Mouse (Mus musculus): ENCODE results near the gene Dcaf10. TPM values are rescaled to one million over a fixed set of nuclear protein-coding genes. Genes with fewer than 3 reads are reported as not detected.
"Not testable (repeated sequence)": the region's sequence is repeated elsewhere in the genome, so short reads cannot be mapped to it uniquely, and the experiment has no call there.

Gene Dcaf10
- polyA plus RNA-seq, 1 experiment from 2014 or later, result 15.6 TPM

DNA sequence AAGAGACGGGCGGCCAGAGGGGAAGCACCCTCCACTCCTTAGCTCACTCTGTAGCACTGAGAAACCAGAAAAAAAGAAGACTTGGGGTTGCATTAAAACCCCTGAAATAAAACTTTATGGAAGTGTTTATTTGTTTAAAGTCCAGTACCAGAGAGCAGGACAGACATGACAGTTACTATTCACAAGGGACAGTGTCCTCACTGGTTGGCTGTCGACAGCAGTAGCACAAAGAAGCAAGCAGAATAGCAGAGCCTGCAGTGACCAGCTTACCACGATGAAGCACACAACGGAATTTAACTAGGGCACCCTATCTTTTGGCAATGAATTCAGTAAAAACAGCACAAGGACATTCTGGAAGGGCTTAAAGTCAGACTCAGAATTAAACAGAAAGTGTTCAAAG is 56.4 kb downstream of the Dcaf10 start:
- not testable (repeated sequence) for H3K4me1 ChIP-seq (ENCODE audit: control insufficient read depth, insufficient read depth, low read length); H3K4me2 ChIP-seq (ENCODE audit: low read depth, low read length); ATAC-seq (replicated peaks; ENCODE audit: insufficient number of reproducible peaks, low FRiP score, low TSS enrichment, low read depth); H3K9ac ChIP-seq (replicated peaks; ENCODE audit: low read length); H3K27me3 ChIP-seq (ENCODE audit: control insufficient read depth, insufficient read depth, low read length); DNase-seq (ENCODE audit: low spot score); H3K4me3 ChIP-seq (ENCODE audit: low read depth, low read length); H3K36me3 ChIP-seq (replicated peaks; ENCODE audit: control insufficient read depth, insufficient read depth, low read depth, low read length); H3K27ac ChIP-seq (replicated peaks; ENCODE audit: low read depth, low read length); H3K9me3 ChIP-seq (replicated peaks; ENCODE audit: control insufficient read depth, low read length)
- 90% methylated on average over 5 of the region's 5 CpGs for WGBS

- Histone ChIP-seq H3K27ac (replicated peaks; ENCODE audit: low read depth, low read length) (no peak overlapping the region), H3K4me1 (ENCODE audit: control insufficient read depth, insufficient read depth, low read length) (no peaks in the 10 kb centered on the region), H3K9ac (replicated peaks; ENCODE audit: low read length) (no peak overlapping the region), H3K9me3 (replicated peaks; ENCODE audit: control insufficient read depth, low read length) (no peaks in the 10 kb centered on the region), H3K4me2 (ENCODE audit: low read depth, low read length) (no peak overlapping the region), H3K27me3 (ENCODE audit: control insufficient read depth, insufficient read depth, low read length) (no peaks in the 10 kb centered on the region), H3K4me3 (ENCODE audit: low read depth, low read length) (no peak overlapping the region), H3K36me3 (replicated peaks; ENCODE audit: control insufficient read depth, insufficient read depth, low read depth, low read length) (peaks cover 4% of the 10 kb centered on the region; the same call in 1 of the 2 replicates)
- no peak for ATAC-seq (replicated peaks; ENCODE audit: insufficient number of reproducible peaks, low FRiP score, low TSS enrichment, low read depth)
- no peak for DNase-seq (ENCODE audit: low spot score)
- 96% methylated on average over 45 of the region's 45 CpGs for WGBS
Measured at GRCm38 (mm10) chr4:45399421-45400210, 57.7 kb downstream of the Dcaf10 start.

DNA sequence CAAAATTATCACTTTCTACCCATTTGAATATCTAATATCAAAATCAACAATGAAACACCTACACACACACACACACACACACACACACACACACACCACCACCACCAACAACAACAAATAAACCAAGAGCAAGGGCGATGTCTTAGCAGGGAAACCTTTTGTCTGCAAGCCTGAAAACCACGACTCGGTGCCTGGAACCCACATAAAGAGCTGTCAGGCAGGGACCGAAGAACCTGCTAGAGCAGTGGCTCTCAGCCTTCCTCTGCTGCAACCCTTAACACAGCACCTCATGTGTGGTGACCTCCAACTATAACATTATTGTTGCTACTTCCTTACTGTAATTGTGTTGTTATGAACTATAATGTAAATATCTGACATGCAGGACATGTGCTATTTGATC is 60.4 kb downstream of the Dcaf10 start:
- Histone ChIP-seq H3K4me3 (ENCODE audit: low read depth, low read length) (no peak overlapping the region), H3K4me1 (ENCODE audit: control insufficient read depth, insufficient read depth, low read length) (no peaks in the 10 kb centered on the region), H3K4me2 (ENCODE audit: low read depth, low read length) (no peak overlapping the region), H3K27me3 (ENCODE audit: control insufficient read depth, insufficient read depth, low read length) (no peaks in the 10 kb centered on the region), H3K27ac (replicated peaks; ENCODE audit: low read depth, low read length) (no peak overlapping the region), H3K9ac (replicated peaks; ENCODE audit: low read length) (no peak overlapping the region), H3K9me3 (replicated peaks; ENCODE audit: control insufficient read depth, low read length) (no peaks in the 10 kb centered on the region), H3K36me3 (replicated peaks; ENCODE audit: control insufficient read depth, insufficient read depth, low read depth, low read length) (peaks cover 4% of the 10 kb centered on the region; the same call in 1 of the 2 replicates)
- 96% methylated on average over 4 of the region's 4 CpGs for WGBS
- DNase-seq (ENCODE audit: low spot score), result no peak
- no peak for ATAC-seq (replicated peaks; ENCODE audit: insufficient number of reproducible peaks, low FRiP score, low TSS enrichment, low read depth)

DNA sequence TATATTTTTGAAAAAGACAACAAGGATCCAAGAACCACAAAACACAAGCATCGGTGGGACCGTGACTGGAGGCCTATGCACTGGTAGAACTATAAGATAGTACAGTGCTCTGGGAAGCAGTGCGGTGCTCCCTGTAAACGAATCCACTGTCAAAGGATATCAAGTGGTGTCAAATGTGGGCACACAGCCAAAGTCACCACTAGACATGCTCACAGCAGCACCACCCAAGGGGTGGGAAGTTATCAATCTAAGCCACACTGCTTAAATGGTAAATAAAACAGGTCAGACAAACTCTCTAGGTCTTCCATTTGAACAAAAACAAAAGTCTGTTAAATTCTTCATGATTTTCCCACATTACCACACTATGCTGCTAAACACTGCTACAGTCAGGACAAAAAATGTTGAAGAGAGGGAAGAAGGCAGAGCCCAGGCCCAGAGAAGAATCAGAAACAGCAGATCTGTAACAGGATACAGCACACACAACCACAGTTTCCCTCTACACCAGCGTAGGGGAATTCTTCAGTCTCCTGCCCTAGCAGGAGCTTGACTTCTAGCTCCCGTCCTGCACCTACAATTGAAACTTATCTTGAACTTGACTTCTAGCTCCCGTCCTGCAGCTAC is 61.1 kb downstream of the Dcaf10 start:
- 89% methylated on average over 7 of the region's 7 CpGs for WGBS
- Histone ChIP-seq H3K27ac (replicated peaks; ENCODE audit: low read depth, low read length) (no peak overlapping the region), H3K27me3 (ENCODE audit: control insufficient read depth, insufficient read depth, low read length) (no peaks in the 10 kb centered on the region), H3K9ac (replicated peaks; ENCODE audit: low read length) (no peak overlapping the region), H3K9me3 (replicated peaks; ENCODE audit: control insufficient read depth, low read length) (no peaks in the 10 kb centered on the region), H3K4me2 (ENCODE audit: low read depth, low read length) (no peak overlapping the region), H3K4me3 (ENCODE audit: low read depth, low read length) (no peak overlapping the region), H3K36me3 (replicated peaks; ENCODE audit: control insufficient read depth, insufficient read depth, low read depth, low read length) (peaks cover 4% of the 10 kb centered on the region; the same call in 1 of the 2 replicates), H3K4me1 (ENCODE audit: control insufficient read depth, insufficient read depth, low read length) (no peaks in the 10 kb centered on the region)
- DNase-seq (ENCODE audit: low spot score), result no peak
- no peak for ATAC-seq (replicated peaks; ENCODE audit: insufficient number of reproducible peaks, low FRiP score, low TSS enrichment, low read depth)

- no peaks in the 10 kb centered on the region for H3K9me3 ChIP-seq (replicated peaks; ENCODE audit: control insufficient read depth, low read length)
- ATAC-seq (replicated peaks; ENCODE audit: insufficient number of reproducible peaks, low FRiP score, low TSS enrichment, low read depth) (no peak), DNase-seq (ENCODE audit: low spot score) (no peak)
- H3K9ac ChIP-seq (replicated peaks; ENCODE audit: low read length), result no peak overlapping the region
- no peak overlapping the region for H3K4me3 ChIP-seq (ENCODE audit: low read depth, low read length)
- no peaks in the 10 kb centered on the region for H3K27me3 ChIP-seq (ENCODE audit: control insufficient read depth, insufficient read depth, low read length)
- H3K36me3 ChIP-seq (replicated peaks; ENCODE audit: control insufficient read depth, insufficient read depth, low read depth, low read length), result peaks cover 4% of the 10 kb centered on the region; the same call in 1 of the 2 replicates
- no peak overlapping the region for H3K4me2 ChIP-seq (ENCODE audit: low read depth, low read length)
- H3K27ac ChIP-seq (replicated peaks; ENCODE audit: low read depth, low read length), result no peak overlapping the region
- no peaks in the 10 kb centered on the region for H3K4me1 ChIP-seq (ENCODE audit: control insufficient read depth, insufficient read depth, low read length)
- whole genome bisulfite sequencing, result 91% methylated on average over 7 of the region's 7 CpGs
Measured at GRCm38 (mm10) chr4:45403499-45403878, 61.6 kb downstream of the Dcaf10 start.

- no peaks in the 10 kb centered on the region for H3K9me3 ChIP-seq (replicated peaks; ENCODE audit: control insufficient read depth, low read length)
- H3K9ac ChIP-seq (replicated peaks; ENCODE audit: low read length), result no peak overlapping the region
- H3K4me3 ChIP-seq (ENCODE audit: low read depth, low read length), result no peak overlapping the region
- no peak overlapping the region for H3K4me2 ChIP-seq (ENCODE audit: low read depth, low read length)
- no peaks in the 10 kb centered on the region for H3K4me1 ChIP-seq (ENCODE audit: control insufficient read depth, insufficient read depth, low read length)
- peaks cover 4% of the 10 kb centered on the region; the same call in 1 of the 2 replicates for H3K36me3 ChIP-seq (replicated peaks; ENCODE audit: control insufficient read depth, insufficient read depth, low read depth, low read length)
- no peaks in the 10 kb centered on the region for H3K27me3 ChIP-seq (ENCODE audit: control insufficient read depth, insufficient read depth, low read length)
- DNase-seq (ENCODE audit: low spot score), result no peak
- no peak overlapping the region for H3K27ac ChIP-seq (replicated peaks; ENCODE audit: low read depth, low read length)
- ATAC-seq (replicated peaks; ENCODE audit: insufficient number of reproducible peaks, low FRiP score, low TSS enrichment, low read depth), result no peak
- 90% methylated on average over 7 of the region's 7 CpGs for WGBS
Measured at GRCm38 (mm10) chr4:45404086-45404485, 62.2 kb downstream of the Dcaf10 start.

DNA sequence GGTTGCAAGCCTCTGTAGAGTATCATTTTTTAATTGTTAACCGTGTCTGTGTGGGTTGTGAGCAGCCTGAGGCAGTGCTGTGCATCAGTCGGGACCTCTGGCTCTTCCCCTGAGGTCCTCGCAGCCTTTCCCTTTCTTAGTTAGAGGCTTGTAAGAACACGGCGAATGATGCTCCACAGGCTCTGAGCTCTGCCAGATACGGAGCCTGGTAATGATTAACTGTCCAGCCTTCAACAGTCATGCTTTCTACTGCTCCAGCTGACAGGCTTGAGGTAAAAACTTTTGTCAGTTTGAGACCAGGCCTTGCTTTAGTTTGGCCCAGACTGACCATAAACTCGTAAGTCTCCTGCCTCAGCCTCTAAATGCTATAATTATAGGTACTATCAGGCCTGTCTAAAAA is 63.4 kb downstream of the Dcaf10 start:
- no peak overlapping the region for H3K4me2 ChIP-seq (ENCODE audit: low read depth, low read length)
- peaks cover 2% of the 10 kb centered on the region; the same call in 1 of the 2 replicates for H3K36me3 ChIP-seq (replicated peaks; ENCODE audit: control insufficient read depth, insufficient read depth, low read depth, low read length)
- no peak overlapping the region for H3K9ac ChIP-seq (replicated peaks; ENCODE audit: low read length)
- no peaks in the 10 kb centered on the region for H3K9me3 ChIP-seq (replicated peaks; ENCODE audit: control insufficient read depth, low read length)
- 62% methylated on average over 7 of the region's 7 CpGs for WGBS
- no peaks in the 10 kb centered on the region for H3K4me1 ChIP-seq (ENCODE audit: control insufficient read depth, insufficient read depth, low read length)
- H3K27me3 ChIP-seq (ENCODE audit: control insufficient read depth, insufficient read depth, low read length), result no peaks in the 10 kb centered on the region
- no peak overlapping the region for H3K27ac ChIP-seq (replicated peaks; ENCODE audit: low read depth, low read length)
- H3K4me3 ChIP-seq (ENCODE audit: low read depth, low read length), result no peak overlapping the region
- ATAC-seq (replicated peaks; ENCODE audit: insufficient number of reproducible peaks, low FRiP score, low TSS enrichment, low read depth) (no peak), DNase-seq (ENCODE audit: low spot score) (peak; percentile 43)

DNA sequence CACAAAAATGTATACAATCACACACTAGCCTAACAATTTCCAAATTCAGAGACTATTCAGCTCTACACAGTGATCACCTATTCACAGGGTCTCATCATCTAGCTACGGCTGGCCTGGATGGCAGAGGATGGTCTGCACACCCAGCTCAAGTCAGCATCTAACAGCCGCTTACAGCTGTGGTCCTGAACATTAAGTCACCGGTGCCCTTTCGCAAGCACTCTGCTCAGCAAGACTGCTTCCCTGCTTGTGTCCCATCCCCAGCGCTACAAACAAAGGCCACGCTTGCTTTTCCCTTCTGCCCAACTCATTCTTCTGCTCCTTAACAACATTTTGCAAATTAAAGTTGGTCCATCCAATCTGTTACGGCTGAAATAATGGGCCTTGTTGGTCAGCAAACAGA is 64.5 kb downstream of the Dcaf10 start:
- DNase-seq (ENCODE audit: low spot score) (no peak), ATAC-seq (replicated peaks; ENCODE audit: insufficient number of reproducible peaks, low FRiP score, low TSS enrichment, low read depth) (no peak)
- Histone ChIP-seq H3K9ac (replicated peaks; ENCODE audit: low read length) (no peak overlapping the region), H3K36me3 (replicated peaks; ENCODE audit: control insufficient read depth, insufficient read depth, low read depth, low read length) (no peaks in the 10 kb centered on the region; the same call in 1 of the 2 replicates), H3K9me3 (replicated peaks; ENCODE audit: control insufficient read depth, low read length) (no peaks in the 10 kb centered on the region), H3K4me2 (ENCODE audit: low read depth, low read length) (peak overlapping the region; percentile 6; the same call in 1 of the 2 replicates), H3K27me3 (ENCODE audit: control insufficient read depth, insufficient read depth, low read length) (no peaks in the 10 kb centered on the region), H3K4me1 (ENCODE audit: control insufficient read depth, insufficient read depth, low read length) (no peaks in the 10 kb centered on the region), H3K27ac (replicated peaks; ENCODE audit: low read depth, low read length) (no peak overlapping the region), H3K4me3 (ENCODE audit: low read depth, low read length) (no peak overlapping the region)
- WGBS, result 85% methylated on average over 7 of the region's 7 CpGs
